Mouse (Mus musculus) CD4-positive naive resting alpha-beta T cell, adult 76 days (primary cell): Measurements from ENCODE around the gene Tha1. TPM values are rescaled to one million over a fixed set of nuclear protein-coding genes. Genes with fewer than 3 reads are reported as not detected.

Experiments
- total RNA-seq: library from RNA; stranded (reverse); gene quantifications from one replicate; pipeline ENCODE4 v1.2.4, GENCODE M21; 2023

The Tha1 gene
- total RNA-seq: 9.3 TPM

GRCm38 (mm10) chr11:117872861-117873608 is at the start of gene Tha1:
Tha1 (minus strand) TSS chr11:117873481.

GRCm38 (mm10) chr11:117860601-117861000 is 12.7 kb downstream of the Tha1 start, which contains the start of gene Tmem235:
Tmem235 (plus strand) TSS chr11:117860752.

GRCm38 (mm10) chr11:117848985-117849671 is 24.2 kb downstream of the Tha1 start, which contains the start of gene Birc5:
Birc5 (plus strand) TSS chr11:117849251.

GRCm38 (mm10) chr11:117825333-117826101 is 47.8 kb downstream of the Tha1 start, which contains the start of the genes Afmid and Tk1:
Afmid (plus strand) TSS chr11:117825924.
Tk1 (minus strand) TSS chr11:117826092.

Other genes starting within 250 kb of the Tha1 start
- 85.0 TPM for gene Tnrc6c, start 219.2 kb downstream of the Tha1 start, total RNA-seq
- 81.6 TPM for gene Tmc8, start 91.4 kb downstream of the Tha1 start, total RNA-seq
- gene Tmc6, start 91.3 kb downstream of the Tha1 start, total RNA-seq: 226 TPM
- not detected for gene 6030468B19Rik, start 75.8 kb downstream of the Tha1 start, total RNA-seq
- gene Gm20708, start 63.8 kb downstream of the Tha1 start, total RNA-seq: 3.6 TPM
- gene Syngr2, start 63.8 kb downstream of the Tha1 start, total RNA-seq: 57.1 TPM
- gene Afmid, start 47.6 kb downstream of the Tha1 start, total RNA-seq: 14.5 TPM
- 4.1 TPM for gene Tk1, start 47.4 kb downstream of the Tha1 start, total RNA-seq
- 0.79 TPM for gene Birc5, start 24.2 kb downstream of the Tha1 start, total RNA-seq
- not detected for gene Tmem235, start 12.7 kb downstream of the Tha1 start, total RNA-seq
- gene Socs3, start 96.6 kb upstream of the Tha1 start, total RNA-seq: 111 TPM
- 50.2 TPM for gene Pgs1, start 112.8 kb upstream of the Tha1 start, total RNA-seq